Mouse (Mus musculus) myocyte (in vitro differentiated cells): ENCODE data around the gene Esp6. TPM values are rescaled to one million over a fixed set of nuclear protein-coding genes. Genes with fewer than 3 reads are reported as not detected.
"Not testable (repeated sequence)": the region's sequence is repeated elsewhere in the genome, so short reads cannot be mapped to it uniquely, and the experiment has no call there.

Source experiments
- H3K27me3 ChIP-seq: one replicate; pipeline ENCODE4 v1.6.1; 2011; ENCODE audit not compliant: control insufficient read depth, insufficient read depth, insufficient read length
- H3K36me3 ChIP-seq: one replicate; pipeline ENCODE4 v1.6.1; 2011; ENCODE audit not compliant: control insufficient read depth, insufficient read depth
- H3K4me2 ChIP-seq: one replicate; pipeline ENCODE4 v1.6.1; 2011; ENCODE audit warnings: low read depth, control low read depth
- H3K4me3 ChIP-seq: one replicate; pipeline ENCODE4 v1.5.1; 2011; ENCODE audit warnings: mild to moderate bottlenecking, control low read depth, moderate library complexity
- H3K79me2 ChIP-seq: one replicate; pipeline ENCODE4 v1.6.1; 2011; ENCODE audit not compliant: control insufficient read depth, insufficient read depth
- H3ac ChIP-seq: one replicate; pipeline ENCODE4 v1.6.1; 2011; ENCODE audit not compliant: control insufficient read depth, insufficient read length
- CEBPB ChIP-seq: IDR thresholded peaks from 2 replicates; pipeline ENCODE4 v1.6.1; 2011; ENCODE audit warnings: mild to moderate bottlenecking, moderate library complexity; ENCODE audit not compliant: poor library complexity, insufficient read depth, severe bottlenecking
- E2F4 ChIP-seq: IDR thresholded peaks from one replicate; pipeline ENCODE4 v1.6.1; 2011; ENCODE audit warnings: mild to moderate bottlenecking, control low read depth, moderate library complexity; ENCODE audit not compliant: insufficient read depth
- MAX ChIP-seq: IDR thresholded peaks from one replicate; pipeline ENCODE4 v1.6.1; 2011; ENCODE audit warnings: low read depth, mild to moderate bottlenecking, control low read depth
- MYOD1 ChIP-seq, 3 experiments: IDR thresholded peaks; one replicate each; pipeline ENCODE4 v1.6.1; 2011; ENCODE audit warnings: control low read depth in 2 of 3, low read depth in 2 of 3, mild to moderate bottlenecking in 2 of 3, moderate library complexity in 1 of 3; ENCODE audit not compliant: insufficient read length in 2 of 3, control insufficient read depth in 1 of 3
- MYOG ChIP-seq, 3 experiments: IDR thresholded peaks; one replicate each; pipeline ENCODE4 v1.6.1; 2011; ENCODE audit warnings: control low read depth in 2 of 3, low read depth in 2 of 3, mild to moderate bottlenecking in 2 of 3; ENCODE audit not compliant: insufficient read length in 2 of 3, control insufficient read depth in 1 of 3, insufficient read depth in 1 of 3
- POLR2A ChIP-seq: IDR thresholded peaks from one replicate; pipeline ENCODE4 v1.6.1; 2011; ENCODE audit warnings: low read depth, mild to moderate bottlenecking, control low read depth, moderate library complexity; ENCODE audit not compliant: insufficient read length
- POLR2AphosphoS2 ChIP-seq: IDR thresholded peaks from one replicate; pipeline ENCODE4 v1.6.1; 2011; ENCODE audit warnings: low read depth, control low read depth; ENCODE audit not compliant: insufficient read length
- REST ChIP-seq: IDR thresholded peaks from one replicate; pipeline ENCODE4 v1.6.1; 2011; ENCODE audit warnings: mild to moderate bottlenecking, control low read depth, moderate library complexity; ENCODE audit not compliant: insufficient read depth, insufficient read length
- SRF ChIP-seq: IDR thresholded peaks from one replicate; pipeline ENCODE4 v1.6.1; 2011; ENCODE audit warnings: low read depth; ENCODE audit not compliant: control insufficient read depth, insufficient read length
- TCF12 ChIP-seq: IDR thresholded peaks from one replicate; pipeline ENCODE4 v1.6.1; 2011; ENCODE audit warnings: mild to moderate bottlenecking, control low read depth; ENCODE audit not compliant: poor library complexity, insufficient read depth, severe bottlenecking
- TCF3 ChIP-seq: IDR thresholded peaks from one replicate; pipeline ENCODE4 v1.6.1; 2011; ENCODE audit warnings: low read depth, control low read depth; ENCODE audit not compliant: insufficient read length
- USF1 ChIP-seq: IDR thresholded peaks from one replicate; pipeline ENCODE4 v1.6.1; 2011; ENCODE audit warnings: low read depth, mild to moderate bottlenecking, control low read depth, moderate library complexity
- polyA plus RNA-seq: library from polyadenylated mRNA; unstranded; fragments of >200 nt; fragmentation: generic; extraction: Trizol; gene quantifications from one replicate; pipeline ENCODE4 v1.2.1, GENCODE M21; 2012; ENCODE audit warnings: missing spikeins

The Esp6 gene
- not detected for polyA plus RNA-seq

DNA sequence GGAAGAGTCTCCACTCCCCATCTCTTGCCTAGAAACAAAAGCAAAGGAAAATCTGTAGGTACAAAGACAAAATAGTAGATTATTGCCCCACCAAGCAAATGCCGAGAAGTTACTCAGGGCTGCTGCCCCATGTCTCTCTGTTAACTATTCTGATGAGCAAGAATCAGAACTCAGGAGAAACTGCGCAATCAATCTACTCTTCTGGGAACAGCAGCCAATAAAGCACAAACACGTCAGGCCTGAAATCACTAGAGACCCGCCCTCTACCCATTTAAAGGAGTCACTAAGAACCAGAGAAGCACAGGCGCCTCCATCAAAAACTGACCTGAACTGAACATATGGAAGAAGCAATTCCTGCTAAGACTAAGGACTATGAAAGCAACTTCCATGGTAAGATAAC, at the start of gene Esp6:
Gene Esp6 (plus strand): TSS at position 301 of the 400 bp plus-strand sequence.
- Histone ChIP-seq H3K36me3 (no peaks in the 10 kb centered on the region), H3K4me3 (no peak within 1 kb of the TSS), H3ac (no peak within 1 kb of the TSS), H3K27me3 (no peaks in the 10 kb centered on the region), H3K79me2 (no peaks in the 10 kb centered on the region), H3K4me2 (no peak within 1 kb of the TSS)
- TF ChIP-seq SRF (no peak), TCF12 (no peak), MAX (no peak), TCF3 (no peak), E2F4 (no peak)

- Histone ChIP-seq H3K79me2 (no peaks in the 10 kb centered on the region), H3K4me3 (no peak within 1 kb of the TSS), H3K4me2 (no peak within 1 kb of the TSS), H3K36me3 (no peaks in the 10 kb centered on the region), H3ac (no peak within 1 kb of the TSS), H3K27me3 (no peaks in the 10 kb centered on the region)
- TF ChIP-seq REST, result no peak
- TF ChIP-seq CEBPB, result no peak
- no peak for TF ChIP-seq TCF3
- TF ChIP-seq USF1, result no peak
- no peak for TF ChIP-seq MYOD1 (IDR thresholded peaks at IDR 0.05; ENCODE audit: control insufficient read depth in 1 of 3, insufficient read length in 2 of 3, low read depth in 2 of 3)
- no peak for TF ChIP-seq E2F4
- TF ChIP-seq POLR2AphosphoS2, result no peak
- no peak for TF ChIP-seq MYOG (IDR thresholded peaks at IDR 0.05; ENCODE audit: control insufficient read depth in 1 of 3, insufficient read depth in 1 of 3, insufficient read length in 2 of 3, low read depth in 2 of 3)
- TF ChIP-seq TCF12, result no peak
- TF ChIP-seq MAX, result no peak
- no peak for TF ChIP-seq POLR2A
- TF ChIP-seq SRF, result no peak
Observed at GRCm38 (mm10) chr17:40519818-40520217, 41.5 kb upstream of the Esp6 start, which contains the start of gene Esp8. Gene Esp8, plus strand, starts transcription at chr17:40520022.

- no peaks in the 10 kb centered on the region for H3K36me3 ChIP-seq
Observed at GRCm38 (mm10) chr17:40529813-40530212, 31.5 kb upstream of the Esp6 start.

GRCm38 (mm10) chr17:40531147-40531546, 30.2 kb upstream of the Esp6 start:
- Histone ChIP-seq H3K79me2 (no peaks in the 10 kb centered on the region), H3K4me3 (no peak overlapping the region), H3K36me3 (no peaks in the 10 kb centered on the region), H3ac (no peak overlapping the region), H3K4me2 (no peak overlapping the region), H3K27me3 (no peaks in the 10 kb centered on the region)
- TF ChIP-seq MAX, result no peak
- TF ChIP-seq REST, result no peak
- TF ChIP-seq USF1, result no peak
- TF ChIP-seq MYOG (IDR thresholded peaks at IDR 0.05; ENCODE audit: control insufficient read depth in 1 of 3, insufficient read depth in 1 of 3, insufficient read length in 2 of 3, low read depth in 2 of 3), result no peak
- TF ChIP-seq TCF3, result no peak
- TF ChIP-seq TCF12, result no peak
- TF ChIP-seq E2F4, result no peak
- TF ChIP-seq MYOD1 (IDR thresholded peaks at IDR 0.05; ENCODE audit: control insufficient read depth in 1 of 3, insufficient read length in 2 of 3, low read depth in 2 of 3), result no peak
- no peak for TF ChIP-seq SRF
- TF ChIP-seq POLR2A, result no peak
- TF ChIP-seq POLR2AphosphoS2, result no peak
- TF ChIP-seq CEBPB, result no peak

More at GRCm38 (mm10) chr17:40529813-40530212, 31.5 kb upstream of the Esp6 start:
- H3K4me2 ChIP-seq, result no peak overlapping the region
- no peak overlapping the region for H3K4me3 ChIP-seq
- no peak overlapping the region for H3ac ChIP-seq
- no peak for TF ChIP-seq CEBPB
- no peak for TF ChIP-seq REST
- no peak for TF ChIP-seq POLR2AphosphoS2
- no peak for TF ChIP-seq MYOD1 (IDR thresholded peaks at IDR 0.05; ENCODE audit: control insufficient read depth in 1 of 3, insufficient read length in 2 of 3, low read depth in 2 of 3)
- no peak for TF ChIP-seq USF1
- no peak for TF ChIP-seq POLR2A
- no peak for TF ChIP-seq MYOG (IDR thresholded peaks at IDR 0.05; ENCODE audit: control insufficient read depth in 1 of 3, insufficient read depth in 1 of 3, insufficient read length in 2 of 3, low read depth in 2 of 3)
- no peak for TF ChIP-seq SRF
- no peaks in the 10 kb centered on the region for H3K27me3 ChIP-seq
- H3K79me2 ChIP-seq, result no peaks in the 10 kb centered on the region

DNA sequence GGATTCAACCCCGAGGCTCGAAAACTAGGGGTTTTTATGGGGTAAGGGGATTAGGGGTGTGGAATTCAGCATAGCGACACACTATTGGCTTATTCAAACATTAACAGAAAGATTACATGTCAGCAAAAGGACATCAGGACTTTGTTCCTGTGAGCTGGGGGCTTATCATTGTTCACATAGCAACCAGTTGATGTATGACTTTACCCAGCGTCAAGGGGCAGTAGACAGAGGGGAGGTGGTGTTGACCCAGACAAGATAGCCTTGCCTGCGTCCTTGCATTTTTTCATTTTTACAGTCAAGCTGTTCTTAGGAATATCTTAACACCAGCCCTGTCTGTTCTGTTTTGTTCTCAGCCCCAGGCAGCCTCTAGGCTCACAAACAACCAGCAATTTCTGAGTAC, 14.3 kb upstream of the Esp6 start:
- not testable (repeated sequence) for H3ac ChIP-seq, H3K79me2 ChIP-seq, H3K4me3 ChIP-seq, H3K36me3 ChIP-seq, H3K4me2 ChIP-seq, H3K27me3 ChIP-seq
